Mouse (Mus musculus): ENCODE measurements around the gene Ccdc33. TPM values are rescaled to one million over a fixed set of nuclear protein-coding genes. Genes with fewer than 3 reads are reported as not detected.

Ccdc33 gene
- total RNA-seq, 2 experiments from 2014 or later, result not detected

GRCm38 (mm10) chr9:58027426-58028180 lies 91.0 kb downstream of the Ccdc33 start:
- TF ChIP-seq CTCF (IDR thresholded peaks at IDR 0.05), result no peak
- Histone ChIP-seq H3K27ac (no peak overlapping the region), H3K4me3 (no peak overlapping the region)
- peak; percentile 50 for DNase-seq
- intact Hi-C loops (cut with DNase I), result no loop called here

- no peak for TF ChIP-seq CTCF (IDR thresholded peaks at IDR 0.05)
- Histone ChIP-seq H3K27ac (no peak overlapping the region), H3K4me3 (no peak overlapping the region)
- intact Hi-C loops (cut with DNase I), result no loop called here
- no peak for DNase-seq
Observed at GRCm38 (mm10) chr9:58025995-58026394, 92.6 kb downstream of the Ccdc33 start.

- Histone ChIP-seq H3K27ac (no peak overlapping the region), H3K4me3 (no peak overlapping the region)
- intact Hi-C loops (cut with DNase I), result no loop called here
- TF ChIP-seq CTCF (IDR thresholded peaks at IDR 0.05), result no peak
- no peak for DNase-seq
Observed at GRCm38 (mm10) chr9:58018385-58018784, 100.2 kb downstream of the Ccdc33 start.

DNA sequence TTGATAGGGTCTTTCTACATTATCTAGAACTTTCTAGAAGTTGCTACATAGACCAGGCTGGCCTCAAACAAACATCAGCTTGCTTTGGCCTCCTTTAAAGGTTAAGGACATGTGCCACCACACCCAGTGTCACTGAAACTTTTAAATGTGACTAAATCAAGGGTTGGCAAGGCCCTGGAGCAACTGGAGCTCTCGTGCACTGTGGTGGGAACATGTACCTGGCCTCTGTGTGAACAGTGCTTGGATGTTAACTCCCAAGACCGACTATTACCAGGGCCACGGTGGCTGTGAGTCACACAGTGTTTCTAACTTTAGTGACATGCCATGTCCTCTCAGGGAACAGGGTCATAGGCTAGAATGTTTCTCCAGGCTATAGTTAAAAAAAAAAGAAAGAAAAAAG lies 101.7 kb downstream of the Ccdc33 start:
- Histone ChIP-seq H3K27ac (no peak overlapping the region), H3K4me3 (no peak overlapping the region)
- intact Hi-C loops (cut with DNase I), result no loop called here
- no peak for TF ChIP-seq CTCF (IDR thresholded peaks at IDR 0.05)
- no peak for DNase-seq

GRCm38 (mm10) chr9:58015856-58016255 lies 102.8 kb downstream of the Ccdc33 start:
- Histone ChIP-seq H3K27ac (no peak overlapping the region), H3K4me3 (no peak overlapping the region)
- no peak for TF ChIP-seq CTCF (IDR thresholded peaks at IDR 0.05)
- intact Hi-C loops (cut with DNase I), result no loop called here
- no peak for DNase-seq

- H3K27ac ChIP-seq, result no peak overlapping the region
- no peak overlapping the region for H3K4me3 ChIP-seq
- no peak for DNase-seq
- intact Hi-C loops (cut with DNase I), result no loop called here
- no peak for TF ChIP-seq CTCF (IDR thresholded peaks at IDR 0.05)
Observed at GRCm38 (mm10) chr9:58014393-58015160, 104.0 kb downstream of the Ccdc33 start.

- intact Hi-C loops (cut with DNase I), result no loop called here
- Histone ChIP-seq H3K4me3 (no peak overlapping the region), H3K27ac (no peak overlapping the region)
- no peak for DNase-seq
- no peak for TF ChIP-seq CTCF (IDR thresholded peaks at IDR 0.05)
Observed at GRCm38 (mm10) chr9:58012935-58013334, 105.7 kb downstream of the Ccdc33 start.

DNA sequence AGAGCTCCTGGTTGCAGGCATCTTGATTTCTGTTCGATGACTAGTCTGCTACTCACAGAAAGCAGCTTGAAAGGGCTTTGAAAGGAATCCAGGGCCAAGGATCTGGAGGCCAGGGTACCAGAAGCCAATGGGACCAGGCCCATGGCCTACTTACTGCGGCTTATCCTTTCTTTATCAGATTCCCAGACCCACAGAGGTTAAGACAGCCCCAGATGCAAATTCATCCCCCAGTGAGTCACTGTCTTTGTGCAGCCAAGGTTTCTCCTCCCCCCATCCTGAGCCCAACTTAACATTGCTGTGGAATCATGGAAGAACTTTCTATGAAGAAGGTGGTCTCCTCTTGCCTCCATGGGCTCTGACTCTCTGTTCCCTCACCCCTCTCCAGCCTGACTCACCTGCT lies 106.1 kb downstream of the Ccdc33 start:
- no peak overlapping the region for H3K27ac ChIP-seq
- intact Hi-C loops (cut with DNase I), result no loop called here
- no peak overlapping the region for H3K4me3 ChIP-seq
- no peak for DNase-seq
- no peak for TF ChIP-seq CTCF (IDR thresholded peaks at IDR 0.05)

DNA sequence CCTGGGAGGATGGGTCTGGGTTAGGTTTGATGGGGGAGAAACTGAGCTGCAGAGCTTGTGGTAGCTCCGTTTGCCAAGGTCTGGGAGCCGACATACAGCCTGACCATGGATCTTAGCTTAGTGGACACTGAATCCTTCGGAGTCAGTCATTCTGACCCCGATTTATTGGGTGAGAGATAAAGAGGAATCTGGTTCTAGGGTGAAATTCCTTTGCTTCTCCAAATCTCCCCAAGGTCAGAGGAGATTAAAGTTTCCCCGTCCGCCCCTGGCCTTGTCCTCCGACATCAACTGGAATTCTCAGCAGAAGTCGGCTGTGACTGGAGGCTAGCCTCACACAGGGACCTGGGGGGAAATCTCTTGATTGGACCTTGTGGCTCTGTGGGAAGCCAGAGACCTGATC lies 107.1 kb downstream of the Ccdc33 start:
- TF ChIP-seq CTCF (IDR thresholded peaks at IDR 0.05), result no peak
- intact Hi-C loops (cut with DNase I), result no loop called here
- DNase-seq, result no peak
- Histone ChIP-seq H3K27ac (no peak overlapping the region), H3K4me3 (no peak overlapping the region)

- DNase-seq, result no peak
- H3K4me3 ChIP-seq, result no peak overlapping the region
- intact Hi-C loops (cut with DNase I), result no loop called here
- no peak for TF ChIP-seq CTCF (IDR thresholded peaks at IDR 0.05)
- no peak overlapping the region for H3K27ac ChIP-seq
Observed at GRCm38 (mm10) chr9:58011027-58011426, 107.6 kb downstream of the Ccdc33 start.

GRCm38 (mm10) chr9:58009588-58009987 lies 109.0 kb downstream of the Ccdc33 start:
- no peak for DNase-seq
- no peak overlapping the region for H3K4me3 ChIP-seq
- TF ChIP-seq CTCF (IDR thresholded peaks at IDR 0.05), result peak; percentile 19; the same call in 1 of the 2 replicates
- intact Hi-C loops (cut with DNase I), result no loop called here
- no peak overlapping the region for H3K27ac ChIP-seq

DNA sequence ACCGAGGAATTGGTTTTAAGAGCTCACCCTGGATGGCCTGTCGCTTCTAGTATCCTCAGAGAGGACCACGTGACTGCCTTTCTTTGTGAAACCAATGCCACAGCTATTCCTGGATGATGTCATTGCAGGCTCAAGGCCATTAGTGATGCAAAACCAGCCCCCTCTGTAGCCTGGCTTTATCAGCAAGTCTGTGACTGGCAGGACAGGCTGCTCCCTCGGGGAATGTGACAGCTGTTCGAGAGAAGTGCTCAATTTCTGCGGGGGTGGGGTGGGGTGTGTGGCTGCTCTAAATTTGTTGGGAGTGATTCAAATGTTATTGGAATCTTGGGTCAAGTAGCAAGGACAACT lies 109.6 kb downstream of the Ccdc33 start:
- peak; percentile 83 for DNase-seq
- no peak for TF ChIP-seq CTCF (IDR thresholded peaks at IDR 0.05)
- Histone ChIP-seq H3K27ac (peak overlapping the region; percentile 32; the same call in 1 of the 2 replicates), H3K4me3 (no peak overlapping the region)
- intact Hi-C loops (cut with DNase I), result no loop called here

- no peak for TF ChIP-seq CTCF (IDR thresholded peaks at IDR 0.05)
- Histone ChIP-seq H3K4me3 (no peak overlapping the region), H3K27ac (peak overlapping the region; percentile 32; the same call in 1 of the 2 replicates)
- intact Hi-C loops (cut with DNase I), result no loop called here
- no peak for DNase-seq
Observed at GRCm38 (mm10) chr9:58008336-58009014, 110.1 kb downstream of the Ccdc33 start.

All from gastrocnemius, adult 2 months (tissue).